Mouse (Mus musculus) heart, embryonic 11.5 days (tissue): ENCODE measurements around the gene Ndufv1. TPM values are rescaled to one million over a fixed set of nuclear protein-coding genes. Genes with fewer than 3 reads are reported as not detected.
"Not testable (repeated sequence)": the region's sequence is repeated elsewhere in the genome, so short reads cannot be mapped to it uniquely, and the experiment has no call there.

ENCODE experiments used
- ATAC-seq: fragments of 200-750 bp; cut with Nextera tagmentation; replicated peaks from 2 replicates; pipeline ENCODE4 v1.8.0; 2017; ENCODE audit warnings: moderate library complexity; ENCODE audit not compliant: insufficient number of reproducible peaks, low FRiP score, low TSS enrichment
- H3K27ac ChIP-seq: fragments of 300-500 bp; sonication (generic); 2 replicates; pipeline ENCODE4 v1.5.1; 2014; ENCODE audit warnings: mild to moderate bottlenecking, low read depth, low read length
- H3K27me3 ChIP-seq: fragments of 300-500 bp; sonication (generic); 2 replicates; pipeline ENCODE4 v1.6.1; 2014; ENCODE audit warnings: mild to moderate bottlenecking, low read length, mixed read lengths; ENCODE audit not compliant: control insufficient read depth, insufficient read depth
- H3K36me3 ChIP-seq: fragments of 300-500 bp; sonication (generic); 2 replicates; pipeline ENCODE4 v1.6.1; 2014; ENCODE audit warnings: mild to moderate bottlenecking, low read length, moderate library complexity, mixed read lengths; ENCODE audit not compliant: control insufficient read depth, insufficient read depth
- H3K4me1 ChIP-seq: fragments of 300-500 bp; sonication (generic); 2 replicates; pipeline ENCODE4 v1.6.1; 2014; ENCODE audit warnings: low read length; ENCODE audit not compliant: control insufficient read depth, insufficient read depth
- H3K4me2 ChIP-seq: fragments of 300-500 bp; sonication (generic); 2 replicates; pipeline ENCODE4 v1.6.1; 2014; ENCODE audit warnings: mild to moderate bottlenecking, moderate library complexity
- H3K4me3 ChIP-seq: fragments of 300-500 bp; sonication (generic); 2 replicates; pipeline ENCODE4 v1.5.1; 2014; ENCODE audit warnings: low read depth, low read length
- H3K9ac ChIP-seq: fragments of 300-500 bp; sonication (generic); 2 replicates; pipeline ENCODE4 v1.6.1; 2014; ENCODE audit warnings: mild to moderate bottlenecking, low read depth, low read length, moderate library complexity
- H3K9me3 ChIP-seq: fragments of 300-500 bp; sonication (generic); replicated peaks from 2 replicates; pipeline ENCODE4 v1.6.1; 2016; ENCODE audit warnings: low read length; ENCODE audit not compliant: control insufficient read depth
- WGBS: fragments of 180-500 bp; shearing (Covaris S2); extraction: QIAGEN DNeasy Blood & Tissue Kit; methylation state at CpG from one replicate; pipeline ENCODE4 v1.1.7; 2014; ENCODE audit not compliant: insufficient replicate concordance; 5-methylcytosine and 5-hydroxymethylcytosine counted together
- polyA plus RNA-seq: library from polyadenylated mRNA; unstranded; fragments of >200 nt; fragmentation: Nextera tagmentation; extraction: Ambion mirVana; gene quantifications from 2 replicates; pipeline ENCODE4 v1.2.1, GENCODE M21; 2014

Gene Ndufv1
- polyA plus RNA-seq, 1 experiment from 2014 or later: 369 TPM

DNA sequence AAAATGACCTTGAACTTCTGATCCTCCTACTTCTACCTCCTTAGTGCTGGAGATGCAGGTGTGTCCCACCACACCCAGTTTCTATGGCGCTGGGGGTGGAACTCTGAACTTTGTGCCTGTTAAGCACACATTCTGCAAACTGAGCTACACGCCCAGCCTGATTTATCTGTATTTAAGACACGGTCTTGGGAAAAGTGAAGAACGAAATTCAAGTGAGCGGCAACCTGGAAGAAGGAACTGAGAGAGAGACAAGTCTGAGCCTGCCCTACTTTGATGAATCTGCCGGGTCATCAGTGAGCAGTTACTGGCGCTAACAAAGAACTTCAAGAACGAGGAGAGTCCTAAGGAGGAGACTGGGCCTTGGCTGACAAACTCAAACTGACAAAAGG lies 34.3 kb upstream of the Ndufv1 start:
- ATAC-seq: no peak
- Histone ChIP-seq H3K36me3 (no peaks in the 10 kb centered on the region), H3K4me1 (no peaks in the 10 kb centered on the region), H3K27ac (no peak overlapping the region), H3K9ac (no peak overlapping the region), H3K4me3 (no peak overlapping the region), H3K9me3 (no peaks in the 10 kb centered on the region), H3K27me3 (no peaks in the 10 kb centered on the region), H3K4me2 (no peak overlapping the region)
- WGBS: 80% methylated on average over 8 of the region's 8 CpGs

DNA sequence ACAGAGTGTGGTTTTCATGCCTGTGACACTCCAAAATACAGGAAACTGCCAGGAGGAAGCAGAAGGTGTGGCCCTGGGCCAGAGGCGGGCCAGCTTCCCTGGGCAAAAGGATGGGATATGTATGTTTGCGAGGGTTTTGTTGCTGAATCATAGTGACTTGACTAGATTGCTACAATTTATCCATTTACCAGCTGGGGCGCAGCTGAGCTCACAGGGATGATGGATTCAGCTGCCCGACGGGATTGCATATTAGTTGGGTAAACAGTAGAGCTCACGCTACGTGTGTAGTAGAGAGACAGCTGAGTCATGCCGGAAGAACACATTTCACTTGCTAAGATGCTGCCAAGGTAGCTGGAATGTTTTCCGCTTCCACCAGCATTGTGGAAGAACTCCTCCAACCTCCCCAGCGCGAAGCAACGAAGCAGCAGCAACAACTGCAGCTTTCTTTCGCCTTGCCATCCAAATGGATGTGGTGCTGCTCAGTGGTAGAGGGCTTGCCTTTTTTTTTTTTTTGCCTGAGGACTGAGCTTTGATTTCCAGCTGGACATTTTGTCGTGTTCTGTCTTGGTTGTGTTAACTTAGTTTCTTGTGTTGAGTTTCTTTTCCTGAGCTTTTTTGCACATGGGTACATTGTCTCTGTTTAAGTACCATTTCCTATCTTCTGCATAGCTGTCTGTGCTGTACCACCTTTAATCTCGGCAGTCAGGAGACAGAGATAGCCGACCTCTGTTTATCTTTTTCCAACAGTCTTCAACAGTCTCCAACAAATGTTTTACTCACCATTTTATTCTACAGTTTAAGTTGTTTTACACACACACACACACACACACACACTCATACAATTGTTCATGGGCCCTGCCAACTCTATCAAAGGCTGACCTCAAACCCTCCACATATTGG lies 33.6 kb upstream of the Ndufv1 start, which contains the start of gene Gstp2:
Gene Gstp2 (minus strand): TSS at position 58 of the 900 bp plus-strand sequence.
- H3K9ac ChIP-seq: no peak within 1 kb of the TSS
- WGBS: 46% methylated on average over 16 of the region's 16 CpGs
- peak; percentile 52; the same call in 1 of the 2 replicates for ATAC-seq
- peak within 1 kb of the TSS; percentile 31 for H3K4me2 ChIP-seq
- H3K9me3 ChIP-seq: no peaks in the 10 kb centered on the region
- H3K27me3 ChIP-seq: no peaks in the 10 kb centered on the region
- H3K4me1 ChIP-seq: no peaks in the 10 kb centered on the region
- no peaks in the 10 kb centered on the region for H3K36me3 ChIP-seq
- no peak within 1 kb of the TSS for H3K4me3 ChIP-seq
- no peak within 1 kb of the TSS for H3K27ac ChIP-seq

DNA sequence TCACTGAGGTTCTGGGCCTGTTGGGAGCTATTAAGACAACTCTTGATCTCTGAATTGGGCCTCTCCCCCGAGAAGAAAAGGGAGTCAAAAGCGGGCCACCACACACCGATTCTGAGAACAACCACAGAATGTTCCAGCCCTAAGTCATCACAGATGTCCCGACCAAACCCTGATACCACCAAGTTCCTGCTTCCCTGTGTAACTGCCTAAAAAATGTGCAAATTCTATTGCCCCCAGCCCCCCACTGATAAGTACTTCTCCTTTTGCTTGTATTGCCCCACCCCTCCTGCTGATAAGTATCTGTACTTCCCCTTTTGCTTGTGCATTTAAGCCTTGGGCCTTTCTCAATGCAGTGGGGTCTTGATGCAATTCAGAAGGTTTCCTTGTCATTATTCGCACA lies 31.5 kb upstream of the Ndufv1 start:
- not testable (repeated sequence) for H3K27me3 ChIP-seq, ATAC-seq, H3K9me3 ChIP-seq, H3K27ac ChIP-seq, H3K4me2 ChIP-seq, H3K9ac ChIP-seq, H3K4me3 ChIP-seq, H3K36me3 ChIP-seq, H3K4me1 ChIP-seq
- WGBS: 86% methylated on average over 5 of the region's 5 CpGs

DNA sequence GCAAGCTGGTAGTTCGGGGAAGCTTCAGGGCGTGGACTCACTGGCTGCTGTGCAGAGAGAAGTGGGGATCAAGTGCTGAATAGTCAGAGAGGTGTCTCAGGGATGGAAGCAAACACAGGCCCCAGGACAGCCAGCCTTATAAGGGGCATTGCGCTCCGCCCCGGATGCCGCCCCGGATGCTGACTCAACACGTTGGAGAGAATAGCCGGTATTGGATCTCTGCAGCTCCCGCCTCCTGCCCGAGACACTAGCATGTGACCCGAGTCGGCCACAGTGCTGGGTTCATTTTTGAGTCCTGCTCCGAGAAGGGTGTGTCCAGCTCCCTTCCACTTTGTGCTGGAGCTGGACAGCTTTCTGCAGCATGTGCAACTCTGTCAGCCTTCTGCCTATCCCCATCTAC lies 29.5 kb upstream of the Ndufv1 start:
- no peaks in the 10 kb centered on the region for H3K9me3 ChIP-seq
- 59% methylated on average over 14 of the region's 14 CpGs for WGBS
- no peak overlapping the region for H3K4me2 ChIP-seq
- peaks cover 3% of the 10 kb centered on the region; the same call in 1 of the 2 replicates for H3K4me1 ChIP-seq
- H3K27ac ChIP-seq: no peak overlapping the region
- no peak for ATAC-seq
- H3K4me3 ChIP-seq: no peak overlapping the region
- H3K36me3 ChIP-seq: no peaks in the 10 kb centered on the region
- no peaks in the 10 kb centered on the region for H3K27me3 ChIP-seq
- no peak overlapping the region for H3K9ac ChIP-seq

DNA sequence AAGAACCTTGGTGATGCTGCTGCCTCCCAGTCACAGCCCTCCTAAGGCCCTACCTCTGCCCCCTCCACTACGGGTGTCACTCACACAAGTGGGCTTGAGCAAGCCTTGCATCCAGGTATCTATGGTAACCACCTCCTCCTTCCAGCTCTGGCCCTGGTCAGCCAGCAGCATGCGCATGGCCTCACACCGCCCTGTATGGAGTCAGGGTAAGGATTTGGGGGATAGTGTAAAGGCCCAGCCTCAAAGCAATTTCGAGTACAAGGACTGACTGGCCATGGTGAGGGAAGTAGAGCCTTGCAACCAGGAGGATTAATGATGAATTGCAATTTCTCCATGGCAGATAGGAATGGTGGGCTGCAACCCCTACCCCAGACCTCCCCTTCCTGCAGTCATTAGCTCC lies 28.9 kb upstream of the Ndufv1 start:
- H3K27me3 ChIP-seq, ATAC-seq, H3K4me3 ChIP-seq, H3K4me1 ChIP-seq, H3K36me3 ChIP-seq, H3K27ac ChIP-seq, H3K4me2 ChIP-seq, H3K9ac ChIP-seq, H3K9me3 ChIP-seq: not testable (repeated sequence)
- 81% methylated on average over 3 of the region's 4 CpGs for WGBS

DNA sequence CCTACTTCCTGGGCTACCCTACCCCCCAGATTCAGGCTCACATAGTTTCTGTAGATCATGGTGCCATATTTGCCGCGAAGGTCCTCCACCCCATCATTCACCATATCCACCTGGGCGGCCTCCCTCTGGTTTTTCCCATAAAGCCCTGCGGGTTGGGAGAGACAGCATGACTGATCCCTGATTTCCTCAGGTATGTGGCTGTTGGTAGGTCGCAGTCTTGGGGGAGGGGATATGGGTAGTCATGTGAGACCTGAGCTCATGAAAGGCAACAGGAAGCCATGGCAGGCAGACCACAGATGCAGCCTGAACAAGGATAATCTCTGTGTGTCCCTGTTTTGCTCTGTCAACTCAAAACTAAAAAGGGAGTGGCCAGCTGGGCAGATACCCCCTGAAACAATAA lies 28.3 kb upstream of the Ndufv1 start:
- H3K4me2 ChIP-seq, H3K36me3 ChIP-seq, H3K4me1 ChIP-seq, H3K27ac ChIP-seq, H3K27me3 ChIP-seq, H3K4me3 ChIP-seq, ATAC-seq, H3K9me3 ChIP-seq, H3K9ac ChIP-seq: not testable (repeated sequence)
- 76% methylated on average over 5 of the region's 5 CpGs for WGBS

DNA sequence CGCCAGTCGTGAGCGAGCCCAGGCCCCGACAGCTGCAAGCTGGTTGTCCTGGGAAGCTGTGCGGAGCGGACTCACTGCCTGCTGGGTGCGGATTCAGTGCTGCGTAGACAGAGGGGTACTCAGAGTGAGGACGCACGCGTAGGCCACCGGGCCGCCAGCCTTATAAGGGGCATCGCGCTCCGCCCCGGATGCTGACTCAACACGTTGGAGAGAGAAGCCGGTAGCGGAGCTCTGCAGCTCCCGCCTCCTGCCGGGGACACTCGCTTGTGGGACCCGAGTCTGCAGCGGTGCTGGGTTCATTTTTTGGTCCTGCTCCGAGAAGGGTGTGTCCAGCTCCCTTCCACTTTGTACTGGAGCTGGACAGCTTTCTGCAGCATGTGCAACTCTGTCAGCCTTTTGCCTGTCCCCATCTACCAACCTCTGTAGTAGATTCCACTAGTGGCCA lies 25.2 kb upstream of the Ndufv1 start, which contains the start of gene Gstp1:
Gene Gstp1 (minus strand): TSS at position 198 of the 445 bp plus-strand sequence.
- ATAC-seq: peak; percentile 85
- H3K4me2 ChIP-seq: peak within 1 kb of the TSS; percentile 84
- H3K9me3 ChIP-seq: no peaks in the 10 kb centered on the region
- H3K27ac ChIP-seq: peak within 1 kb of the TSS; percentile 82
- no peaks in the 10 kb centered on the region for H3K36me3 ChIP-seq
- no peaks in the 10 kb centered on the region for H3K27me3 ChIP-seq
- peak within 1 kb of the TSS; percentile 77 for H3K4me3 ChIP-seq
- H3K4me1 ChIP-seq: peaks cover 8% of the 10 kb centered on the region; the same call in 1 of the 2 replicates
- WGBS: under 1% methylated on average over 26 of the region's 26 CpGs
- peak within 1 kb of the TSS; percentile 94 for H3K9ac ChIP-seq

DNA sequence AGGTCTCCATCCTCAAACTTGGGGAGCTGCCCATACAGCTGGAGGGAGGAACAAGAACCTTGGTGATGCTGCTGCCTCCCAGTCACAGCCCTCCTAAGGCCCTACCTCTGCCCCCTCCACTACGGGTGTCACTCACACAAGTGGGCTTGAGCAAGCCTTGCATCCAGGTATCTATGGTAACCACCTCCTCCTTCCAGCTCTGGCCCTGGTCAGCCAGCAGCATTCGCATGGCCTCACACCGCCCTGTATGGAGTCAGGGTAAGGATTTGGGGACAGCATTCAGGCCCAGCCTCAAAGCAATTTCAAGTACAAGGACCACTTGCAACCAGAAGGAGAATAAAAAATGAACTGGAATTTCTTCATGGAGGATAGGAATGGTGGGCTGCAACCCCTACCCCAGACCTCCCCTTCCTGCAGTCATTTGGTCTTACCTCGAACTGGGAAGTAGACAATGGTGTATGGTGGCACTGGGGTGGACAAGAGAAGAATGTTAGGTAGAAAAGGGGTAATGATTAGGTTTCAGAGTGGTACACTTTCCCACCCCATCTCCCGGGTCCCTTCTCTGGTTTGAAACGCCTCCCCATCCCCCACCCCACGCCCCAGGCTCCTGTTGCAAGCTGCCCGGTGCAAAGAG lies 24.7 kb upstream of the Ndufv1 start:
- not testable (repeated sequence) for ATAC-seq, H3K4me1 ChIP-seq, H3K36me3 ChIP-seq, H3K27me3 ChIP-seq, H3K9me3 ChIP-seq
- peak overlapping the region; percentile 84 for H3K4me2 ChIP-seq
- peak overlapping the region; percentile 82 for H3K27ac ChIP-seq
- WGBS: 29% methylated on average over 7 of the region's 8 CpGs
- peak overlapping the region; percentile 94 for H3K9ac ChIP-seq
- H3K4me3 ChIP-seq: peak overlapping the region; percentile 77
